Mouse (Mus musculus) CD4-positive naive resting alpha-beta T cell, adult 57 days (primary cell): ENCODE measurements around the gene Trpc4ap. TPM values are rescaled to one million over a fixed set of nuclear protein-coding genes. Genes with fewer than 3 reads are reported as not detected.

Experiments
- total RNA-seq: library from RNA; stranded (reverse); gene quantifications from one replicate; pipeline ENCODE4 v1.2.4, GENCODE M21; 2023

Trpc4ap gene
- total RNA-seq: 194 TPM

GRCm38 (mm10) chr2:155691723-155692493 is at the start of gene Trpc4ap:
Gene Trpc4ap (minus strand): TSS chr2:155692384.

GRCm38 (mm10) chr2:155735766-155736165 is 43.6 kb upstream of the Trpc4ap start, which contains the start of gene Gm17581:
Gene Gm17581 (minus strand): TSS chr2:155735866.

GRCm38 (mm10) chr2:155729158-155729645 is 37.0 kb upstream of the Trpc4ap start, which contains the start of gene Edem2:
Gene Edem2 (minus strand): TSS chr2:155729475.

GRCm38 (mm10) chr2:155610978-155611377 is 81.2 kb downstream of the Trpc4ap start, which contains the start of gene Myh7b:
Gene Myh7b (plus strand): TSS chr2:155611212.

GRCm38 (mm10) chr2:155592137-155592853 is 99.9 kb downstream of the Trpc4ap start, which contains the start of gene Gss:
Gene Gss (minus strand): TSS chr2:155592810.

Other genes with a start within 250 kb of the Trpc4ap start
- gene Ncoa6, start 218.5 kb downstream of the Trpc4ap start, total RNA-seq: 70.8 TPM
- gene Acss2, start 174.4 kb downstream of the Trpc4ap start, total RNA-seq: 66.9 TPM
- 5.5 TPM for gene Ggt7, start 174.1 kb downstream of the Trpc4ap start, total RNA-seq
- 11.2 TPM for gene Gss, start 99.6 kb downstream of the Trpc4ap start, total RNA-seq
- not detected for gene Myh7b, start 81.2 kb downstream of the Trpc4ap start, total RNA-seq
- 33.6 TPM for gene Edem2, start 37.1 kb upstream of the Trpc4ap start, total RNA-seq
- gene Gm17581, start 43.5 kb upstream of the Trpc4ap start, total RNA-seq: not detected
- gene Procr, start 58.7 kb upstream of the Trpc4ap start, total RNA-seq: not detected
- gene Mmp24, start 83.0 kb upstream of the Trpc4ap start, total RNA-seq: not detected
- 26.0 TPM for gene BC029722, start 127.0 kb upstream of the Trpc4ap start, total RNA-seq
- gene Eif6, start 134.5 kb upstream of the Trpc4ap start, total RNA-seq: 144 TPM
- gene Fam83c, start 142.5 kb upstream of the Trpc4ap start, total RNA-seq: 0.47 TPM
- gene Uqcc1, start 237.9 kb upstream of the Trpc4ap start, total RNA-seq: 44.3 TPM
- not detected for gene Gm15557, start 248.3 kb upstream of the Trpc4ap start, total RNA-seq